Mouse (Mus musculus) myocyte (in vitro differentiated cells): ENCODE measurements around the gene Spdye4a.

Experiments
- E2F4 ChIP-seq: IDR thresholded peaks from one replicate; pipeline ENCODE4 v1.6.1; 2011; ENCODE audit warnings: mild to moderate bottlenecking, control low read depth, moderate library complexity; ENCODE audit not compliant: insufficient read depth
- MAX ChIP-seq: IDR thresholded peaks from one replicate; pipeline ENCODE4 v1.6.1; 2011; ENCODE audit warnings: low read depth, mild to moderate bottlenecking, control low read depth
- MYOG ChIP-seq, 3 experiments: IDR thresholded peaks; one replicate each; pipeline ENCODE4 v1.6.1; 2011; ENCODE audit warnings: control low read depth in 2 of 3, low read depth in 2 of 3, mild to moderate bottlenecking in 2 of 3; ENCODE audit not compliant: insufficient read length in 2 of 3, control insufficient read depth in 1 of 3, insufficient read depth in 1 of 3
- POLR2A ChIP-seq: IDR thresholded peaks from one replicate; pipeline ENCODE4 v1.6.1; 2011; ENCODE audit warnings: low read depth, mild to moderate bottlenecking, control low read depth, moderate library complexity; ENCODE audit not compliant: insufficient read length
- POLR2AphosphoS2 ChIP-seq: IDR thresholded peaks from one replicate; pipeline ENCODE4 v1.6.1; 2011; ENCODE audit warnings: low read depth, control low read depth; ENCODE audit not compliant: insufficient read length
- SRF ChIP-seq: IDR thresholded peaks from one replicate; pipeline ENCODE4 v1.6.1; 2011; ENCODE audit warnings: low read depth; ENCODE audit not compliant: control insufficient read depth, insufficient read length
- TCF12 ChIP-seq: IDR thresholded peaks from one replicate; pipeline ENCODE4 v1.6.1; 2011; ENCODE audit warnings: mild to moderate bottlenecking, control low read depth; ENCODE audit not compliant: poor library complexity, insufficient read depth, severe bottlenecking
- USF1 ChIP-seq: IDR thresholded peaks from one replicate; pipeline ENCODE4 v1.6.1; 2011; ENCODE audit warnings: low read depth, mild to moderate bottlenecking, control low read depth, moderate library complexity

DNA sequence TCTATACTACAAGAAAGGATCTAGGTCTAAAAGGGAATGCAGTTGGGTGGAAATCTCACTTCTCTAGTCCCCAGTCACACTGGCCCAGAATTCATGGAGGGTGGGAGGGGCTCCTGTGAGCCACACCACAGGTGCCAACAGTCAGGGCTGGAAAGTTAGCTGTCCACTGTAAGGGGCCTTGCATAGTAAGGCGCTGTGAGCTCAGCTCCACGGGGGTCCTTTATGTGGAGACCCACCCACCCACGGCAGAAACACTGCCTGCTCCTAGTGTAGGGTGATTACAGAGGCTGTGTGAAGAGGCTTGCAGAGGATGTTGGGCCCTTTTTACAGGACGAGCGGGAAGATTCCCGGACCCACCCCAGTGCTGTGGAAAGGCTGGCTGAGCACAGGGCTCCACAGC is 25.3 kb upstream of the Spdye4a start:
- no peak for TF ChIP-seq USF1
- no peak for TF ChIP-seq MAX
- no peak for TF ChIP-seq TCF12
- TF ChIP-seq POLR2AphosphoS2, result no peak
- no peak for TF ChIP-seq E2F4
- no peak for TF ChIP-seq POLR2A
- no peak for TF ChIP-seq SRF
- no peak for TF ChIP-seq MYOG (IDR thresholded peaks at IDR 0.05; ENCODE audit: control insufficient read depth in 1 of 3, insufficient read depth in 1 of 3, insufficient read length in 2 of 3, low read depth in 2 of 3)
